Mouse (Mus musculus): ENCODE measurements around the gene Pdilt. TPM values are rescaled to one million over a fixed set of nuclear protein-coding genes. Genes with fewer than 3 reads are reported as not detected.
"Not testable (repeated sequence)": the region's sequence is repeated elsewhere in the genome, so short reads cannot be mapped to it uniquely, and the experiment has no call there.

Gene Pdilt
- not detected in 2 replicates for total RNA-seq (2014; fragmentation: Nextera tagmentation)
- total RNA-seq (2017), result not detected in 2 replicates
- not detected in 2 replicates for polyA plus RNA-seq (2012)

DNA sequence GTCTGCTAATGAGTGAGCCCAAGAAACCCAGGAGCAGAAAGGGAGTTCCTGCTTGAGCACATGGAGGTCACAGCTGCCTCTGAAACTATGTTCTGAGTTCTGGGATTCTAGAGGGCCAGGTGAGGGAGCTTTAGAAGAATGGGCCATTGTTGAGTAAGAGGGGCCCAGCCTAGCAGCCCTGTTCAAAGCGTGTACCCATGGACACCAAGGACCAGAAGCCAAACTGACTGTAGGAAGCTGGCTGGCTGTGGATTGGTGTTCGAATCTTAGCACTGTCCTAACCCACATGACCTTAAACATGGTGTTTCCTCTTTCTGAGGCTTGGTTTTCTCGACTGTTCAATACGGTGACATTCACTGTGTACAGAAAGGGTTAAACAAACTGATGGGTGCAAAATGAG lies at the start of gene Pdilt:
TSS of gene Pdilt (minus strand) at position 101 of the 400 bp plus-strand sequence.
- no peak for DNase-seq (ENCODE audit: low spot score)
- TF ChIP-seq GATA2 (IDR thresholded peaks at IDR 0.05; ENCODE audit: borderline replicate concordance, low read depth, low read length) (no peak), GATA1 (IDR thresholded peaks at IDR 0.05; ENCODE audit: borderline replicate concordance, low read length) (no peak), TAL1 (conservative IDR thresholded peaks at IDR 0.05; ENCODE audit: low read depth, low read length) (no peak), POLR2AphosphoS5 (IDR thresholded peaks at IDR 0.05; ENCODE audit: insufficient replicate concordance, low read depth, low read length) (no peak), CTCF (IDR thresholded peaks at IDR 0.05; ENCODE audit: low read depth, low read length) (no peak)
- H3K9me3 ChIP-seq (replicated peaks), result no peaks in the 10 kb centered on the region
- no peak for ATAC-seq (ENCODE audit: extremely low read depth, insufficient number of reproducible peaks, low FRiP score, poor library complexity, severe bottlenecking)
- H3K4me3 ChIP-seq (ENCODE audit: low read depth, low read length), result no peak within 1 kb of the TSS
- no peaks in the 10 kb centered on the region for H3K27me3 ChIP-seq (ENCODE audit: insufficient read depth, low read length)
- H3K36me3 ChIP-seq (replicated peaks), result no peaks in the 10 kb centered on the region
- H3K4me1 ChIP-seq (ENCODE audit: insufficient read depth, low read depth, low read length), result no peaks in the 10 kb centered on the region

DNA sequence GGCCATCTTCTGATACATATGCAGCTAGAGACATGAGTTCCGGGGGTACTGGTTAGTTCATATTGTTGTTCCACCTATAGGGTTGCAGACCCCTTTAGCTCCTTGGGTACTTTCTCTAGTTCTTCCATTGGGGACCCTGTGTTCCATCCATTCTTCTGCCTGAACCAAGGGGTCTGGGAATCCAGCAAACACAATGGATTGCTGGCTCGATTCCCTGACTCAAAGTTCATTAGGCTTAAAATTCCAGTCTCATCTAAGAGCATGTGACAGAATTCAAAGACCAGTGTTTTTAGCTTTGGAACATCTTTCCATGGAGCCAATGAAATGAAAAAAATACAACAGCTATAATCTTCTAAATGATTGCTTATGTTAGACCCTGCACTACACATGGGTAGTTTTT lies 39.2 kb upstream of the Pdilt start:
- not testable (repeated sequence) for H3K9me3 ChIP-seq (replicated peaks); H3K36me3 ChIP-seq (replicated peaks); H3K4me3 ChIP-seq (ENCODE audit: low read depth, low read length); ATAC-seq (ENCODE audit: extremely low read depth, insufficient number of reproducible peaks, low FRiP score, poor library complexity, severe bottlenecking); H3K27me3 ChIP-seq (ENCODE audit: insufficient read depth, low read length); H3K4me1 ChIP-seq (ENCODE audit: insufficient read depth, low read depth, low read length); DNase-seq (ENCODE audit: low spot score)

DNA sequence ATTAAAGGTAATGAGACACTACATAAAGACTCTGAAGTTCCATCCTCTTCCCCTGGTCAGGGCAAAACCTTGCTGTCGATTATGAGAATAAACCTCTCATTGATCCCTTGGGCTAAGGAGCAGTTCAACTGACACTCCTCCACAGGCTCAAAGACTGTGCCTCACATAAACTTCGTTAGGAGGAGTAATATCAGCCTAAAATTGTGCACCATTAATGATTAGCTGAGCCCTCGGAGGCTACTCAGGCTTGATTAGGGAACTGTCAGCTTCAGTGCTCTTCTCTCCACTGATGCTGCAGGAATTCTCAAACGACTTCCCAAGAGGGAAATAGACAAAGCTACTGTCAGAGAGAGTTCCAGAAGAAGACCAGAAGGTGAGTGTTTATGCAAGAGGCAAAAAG lies 38.2 kb upstream of the Pdilt start:
- Histone ChIP-seq H3K9me3 (replicated peaks) (no peaks in the 10 kb centered on the region), H3K27me3 (ENCODE audit: insufficient read depth, low read length) (no peaks in the 10 kb centered on the region), H3K4me1 (ENCODE audit: insufficient read depth, low read depth, low read length) (no peaks in the 10 kb centered on the region), H3K4me3 (ENCODE audit: low read depth, low read length) (no peak overlapping the region), H3K36me3 (replicated peaks) (no peaks in the 10 kb centered on the region)
- DNase-seq (ENCODE audit: low spot score) (no peak), ATAC-seq (ENCODE audit: extremely low read depth, insufficient number of reproducible peaks, low FRiP score, poor library complexity, severe bottlenecking) (no peak)
- TF ChIP-seq TAL1 (conservative IDR thresholded peaks at IDR 0.05; ENCODE audit: low read depth, low read length) (no peak), GATA1 (IDR thresholded peaks at IDR 0.05; ENCODE audit: borderline replicate concordance, low read length) (no peak), POLR2AphosphoS5 (IDR thresholded peaks at IDR 0.05; ENCODE audit: insufficient replicate concordance, low read depth, low read length) (no peak), CTCF (IDR thresholded peaks at IDR 0.05; ENCODE audit: low read depth, low read length) (no peak), GATA2 (IDR thresholded peaks at IDR 0.05; ENCODE audit: borderline replicate concordance, low read depth, low read length) (no peak)

DNA sequence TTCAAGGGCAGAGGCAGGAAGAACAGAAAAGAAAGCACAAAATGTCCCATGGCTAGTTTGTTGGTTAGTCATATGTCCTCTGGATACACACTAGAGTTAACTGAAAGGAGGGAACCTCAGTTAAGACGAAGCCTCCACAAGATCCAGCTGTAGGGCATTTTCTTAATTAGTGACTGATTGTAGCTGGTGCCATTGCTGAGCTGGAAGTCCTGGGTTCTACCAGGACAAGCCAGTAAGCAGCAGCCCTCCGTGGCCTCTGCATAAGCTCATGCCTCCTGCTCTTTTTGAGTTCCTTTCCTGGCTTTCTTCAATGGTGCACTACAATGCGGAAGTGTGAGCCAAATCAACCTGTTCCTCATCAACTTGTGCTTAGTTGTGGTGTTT lies 37.2 kb upstream of the Pdilt start:
- Histone ChIP-seq H3K27me3 (ENCODE audit: insufficient read depth, low read length) (no peaks in the 10 kb centered on the region), H3K36me3 (replicated peaks) (no peaks in the 10 kb centered on the region), H3K4me3 (ENCODE audit: low read depth, low read length) (no peak overlapping the region), H3K4me1 (ENCODE audit: insufficient read depth, low read depth, low read length) (no peaks in the 10 kb centered on the region), H3K9me3 (replicated peaks) (no peaks in the 10 kb centered on the region)
- DNase-seq (ENCODE audit: low spot score), result no peak
- TF ChIP-seq TAL1 (conservative IDR thresholded peaks at IDR 0.05; ENCODE audit: low read depth, low read length) (no peak), POLR2AphosphoS5 (IDR thresholded peaks at IDR 0.05; ENCODE audit: insufficient replicate concordance, low read depth, low read length) (no peak)
- no peak for ATAC-seq (ENCODE audit: extremely low read depth, insufficient number of reproducible peaks, low FRiP score, poor library complexity, severe bottlenecking)

DNA sequence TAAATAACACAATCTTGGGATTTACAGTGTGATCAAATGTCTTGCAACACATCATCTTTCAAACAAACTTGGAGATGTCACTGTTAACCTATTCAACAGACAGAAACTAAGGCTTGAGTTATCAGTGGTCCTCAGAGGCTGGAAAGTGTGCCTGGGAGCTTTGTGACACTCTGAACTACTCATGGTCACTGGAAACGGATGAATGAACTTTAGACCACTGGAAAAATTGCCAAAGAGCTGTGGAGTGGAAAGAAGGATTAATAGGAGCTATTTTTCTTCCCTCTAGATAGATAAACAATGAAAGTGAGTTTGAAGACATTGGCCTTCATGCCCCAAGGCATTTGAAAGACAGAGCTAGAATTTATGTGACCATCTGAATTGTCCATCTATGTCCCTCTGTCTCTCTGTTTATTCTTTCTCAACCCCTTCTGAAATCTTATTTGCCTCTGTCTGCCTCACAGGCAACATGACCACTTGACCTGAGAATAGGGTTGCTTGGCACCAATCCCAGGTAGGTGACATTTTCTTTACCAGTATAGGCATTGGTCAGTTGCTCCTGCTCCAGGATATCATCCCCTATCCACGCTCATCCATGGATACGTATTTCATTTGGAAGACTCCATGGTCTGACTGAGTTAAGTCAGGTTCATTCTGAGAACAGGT lies 36.6 kb upstream of the Pdilt start:
- Histone ChIP-seq H3K36me3 (replicated peaks) (no peaks in the 10 kb centered on the region), H3K27me3 (ENCODE audit: insufficient read depth, low read length) (no peaks in the 10 kb centered on the region), H3K9me3 (replicated peaks) (no peaks in the 10 kb centered on the region), H3K4me1 (ENCODE audit: insufficient read depth, low read depth, low read length) (no peaks in the 10 kb centered on the region), H3K4me3 (ENCODE audit: low read depth, low read length) (no peak overlapping the region)
- TF ChIP-seq CTCF (IDR thresholded peaks at IDR 0.05; ENCODE audit: low read depth, low read length) (no peak), GATA2 (IDR thresholded peaks at IDR 0.05; ENCODE audit: borderline replicate concordance, low read depth, low read length) (no peak)
- DNase-seq (ENCODE audit: low spot score) (no peak), ATAC-seq (ENCODE audit: extremely low read depth, insufficient number of reproducible peaks, low FRiP score, poor library complexity, severe bottlenecking) (no peak)

DNA sequence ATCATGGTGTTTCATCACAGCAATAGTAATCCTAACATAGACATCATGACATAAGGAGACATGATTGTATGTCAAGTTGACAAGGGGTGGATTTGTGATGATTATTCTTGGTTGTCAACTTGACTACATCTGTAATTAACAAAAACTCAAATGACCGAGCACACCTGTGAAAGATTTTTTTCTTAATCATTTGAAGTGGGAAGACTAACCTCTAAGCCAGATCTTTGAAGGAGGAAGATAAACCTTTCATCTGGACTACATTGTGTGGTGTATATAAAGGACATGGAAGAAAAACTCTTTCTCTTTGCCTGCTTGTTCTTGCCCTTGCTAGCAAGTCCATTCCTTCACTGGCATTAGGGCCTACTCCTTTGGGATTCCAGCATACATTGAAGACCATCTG lies 30.8 kb upstream of the Pdilt start, which contains the start of gene Acsm2:
TSS of gene Acsm2 (plus strand) at position 301 of the 400 bp plus-strand sequence.
- DNase-seq (ENCODE audit: low spot score), result no peak
- TF ChIP-seq GATA2 (IDR thresholded peaks at IDR 0.05; ENCODE audit: borderline replicate concordance, low read depth, low read length), result no peak
- TF ChIP-seq CTCF (IDR thresholded peaks at IDR 0.05; ENCODE audit: low read depth, low read length), result no peak
- TF ChIP-seq GATA1 (IDR thresholded peaks at IDR 0.05; ENCODE audit: borderline replicate concordance, low read length), result no peak
- no peak for TF ChIP-seq TAL1 (conservative IDR thresholded peaks at IDR 0.05; ENCODE audit: low read depth, low read length)
- TF ChIP-seq POLR2AphosphoS5 (IDR thresholded peaks at IDR 0.05; ENCODE audit: insufficient replicate concordance, low read depth, low read length), result no peak
- H3K9me3 ChIP-seq (replicated peaks), result no peaks in the 10 kb centered on the region
- ATAC-seq (ENCODE audit: extremely low read depth, insufficient number of reproducible peaks, low FRiP score, poor library complexity, severe bottlenecking), result no peak
- no peaks in the 10 kb centered on the region for H3K4me1 ChIP-seq (ENCODE audit: insufficient read depth, low read depth, low read length)
- H3K27me3 ChIP-seq (ENCODE audit: insufficient read depth, low read length), result no peaks in the 10 kb centered on the region
- no peaks in the 10 kb centered on the region for H3K36me3 ChIP-seq (replicated peaks)
- no peak within 1 kb of the TSS for H3K4me3 ChIP-seq (ENCODE audit: low read depth, low read length)
